Mouse (Mus musculus): ENCODE results near the gene Ttc21a.

DNA sequence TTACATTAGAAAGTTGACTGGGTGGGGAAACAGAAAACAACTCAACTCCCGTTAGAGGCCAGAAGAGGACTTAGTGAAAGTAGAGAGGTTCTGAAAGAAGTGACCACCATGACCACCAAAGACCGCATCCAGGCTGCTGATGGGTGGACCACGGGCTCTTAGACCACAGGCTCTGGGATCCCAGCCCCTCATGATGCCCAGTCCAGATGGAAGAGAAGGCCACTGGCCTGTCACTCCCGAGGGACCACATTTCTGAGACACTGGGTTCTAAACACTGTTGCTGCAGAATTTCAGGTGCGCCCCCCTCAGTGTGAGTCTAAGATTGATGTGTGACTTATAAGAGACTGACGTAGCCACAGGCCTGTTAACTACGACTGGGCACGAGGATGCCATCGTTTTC lies 48.0 kb upstream of the Ttc21a start:
- TF ChIP-seq CTCF (IDR thresholded peaks at IDR 0.05; ENCODE audit: borderline replicate concordance, insufficient read depth, low read depth, low read length) (no peak), POLR2A (IDR thresholded peaks at IDR 0.05; ENCODE audit: borderline replicate concordance, insufficient read depth, low read length) (no peak)

Data from cerebellum, adult 2 months (tissue).